Mouse (Mus musculus): Measurements from ENCODE around the gene Agap1.

Gene Agap1

GRCm38 (mm10) chr1:89902236-89902635 is 447.6 kb downstream of the Agap1 start:
- no peak for DNase-seq (ENCODE audit: low spot score in 2 of 2)

- no peak for DNase-seq (ENCODE audit: low spot score in 2 of 2)
Observed at GRCm38 (mm10) chr1:89902641-89903040, 448.0 kb downstream of the Agap1 start.

- DNase-seq (ENCODE audit: low spot score in 2 of 2): no peak
Observed at GRCm38 (mm10) chr1:89909796-89910195, 455.2 kb downstream of the Agap1 start.

- no peak for DNase-seq (ENCODE audit: low spot score in 2 of 2)
Observed at GRCm38 (mm10) chr1:89912392-89912791, 457.8 kb downstream of the Agap1 start.

GRCm38 (mm10) chr1:89913611-89914010 is 459.0 kb downstream of the Agap1 start:
- no peak for DNase-seq (ENCODE audit: low spot score in 2 of 2)

- no peak for DNase-seq (ENCODE audit: low spot score in 2 of 2)
Observed at GRCm38 (mm10) chr1:89918111-89918510, 463.5 kb downstream of the Agap1 start.

- no peak for DNase-seq (ENCODE audit: low spot score in 2 of 2)
Observed at GRCm38 (mm10) chr1:89919206-89919605, 464.6 kb downstream of the Agap1 start.

GRCm38 (mm10) chr1:89921806-89922205 is 467.2 kb downstream of the Agap1 start:
- no peak for DNase-seq (ENCODE audit: low spot score in 2 of 2)

- DNase-seq (ENCODE audit: low spot score in 2 of 2): no peak
Observed at GRCm38 (mm10) chr1:89922282-89922681, 467.7 kb downstream of the Agap1 start.

GRCm38 (mm10) chr1:89922883-89923641 is 468.5 kb downstream of the Agap1 start:
- no peak for DNase-seq (ENCODE audit: low spot score in 2 of 2)

GRCm38 (mm10) chr1:89923642-89924020 is 469.0 kb downstream of the Agap1 start:
- no peak for DNase-seq (ENCODE audit: low spot score in 2 of 2)

GRCm38 (mm10) chr1:89925501-89926190 is 471.0 kb downstream of the Agap1 start:
- DNase-seq (ENCODE audit: low spot score in 2 of 2): no peak

- DNase-seq (ENCODE audit: low spot score in 2 of 2): no peak
Observed at GRCm38 (mm10) chr1:89926583-89927060, 472.0 kb downstream of the Agap1 start.

- no peak for DNase-seq (ENCODE audit: low spot score in 2 of 2)
Observed at GRCm38 (mm10) chr1:89927061-89927661, 472.6 kb downstream of the Agap1 start.

GRCm38 (mm10) chr1:89928676-89929075 is 474.1 kb downstream of the Agap1 start:
- DNase-seq (ENCODE audit: low spot score in 2 of 2): no peak

GRCm38 (mm10) chr1:89929181-89929580 is 474.6 kb downstream of the Agap1 start:
- no peak for DNase-seq (ENCODE audit: low spot score in 2 of 2)

- DNase-seq (ENCODE audit: low spot score in 2 of 2): no peak
Observed at GRCm38 (mm10) chr1:89929721-89930505, 475.3 kb downstream of the Agap1 start.

GRCm38 (mm10) chr1:89930551-89930950 is 475.9 kb downstream of the Agap1 start:
- DNase-seq (ENCODE audit: low spot score in 2 of 2): no peak

- DNase-seq (ENCODE audit: low spot score in 2 of 2): no peak
Observed at GRCm38 (mm10) chr1:89931120-89931519, 476.5 kb downstream of the Agap1 start, which contains the start of gene Gbx2. Gbx2 (minus strand) TSS chr1:89931179.

GRCm38 (mm10) chr1:89932021-89932423 is 477.4 kb downstream of the Agap1 start:
- DNase-seq (ENCODE audit: low spot score in 2 of 2): no peak

- DNase-seq (ENCODE audit: low spot score in 2 of 2): no peak
Observed at GRCm38 (mm10) chr1:89932616-89933015, 478.0 kb downstream of the Agap1 start.

GRCm38 (mm10) chr1:89933028-89933427 is 478.4 kb downstream of the Agap1 start:
- no peak for DNase-seq (ENCODE audit: low spot score in 2 of 2)
